Comparison of ENCODE assay signal across 9 mouse cellular contexts in the genomic region with DNA sequence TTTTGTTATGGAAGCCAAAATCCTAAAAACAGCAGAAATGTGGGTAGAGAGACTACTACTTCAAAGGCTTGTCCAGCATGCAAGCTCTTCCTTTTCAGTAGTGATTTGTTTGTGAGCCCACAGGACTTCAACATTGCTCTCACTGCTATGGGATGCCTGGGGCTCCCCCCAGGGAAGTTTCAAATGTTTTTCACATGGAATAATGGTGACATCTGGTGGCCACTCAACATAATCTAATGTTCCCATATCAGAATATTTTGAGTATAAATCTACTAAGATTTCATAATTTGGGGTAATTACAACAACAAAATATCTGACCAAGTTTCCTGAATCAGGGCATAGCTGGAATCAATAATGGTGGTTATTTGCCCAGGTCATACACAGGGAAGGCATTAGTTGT.
DNase-seq lines count a peak whose midpoint lies in the region; ATAC-seq and TF ChIP-seq lines count a peak whose summit lies in the region.
"Had no signal": no experiment of that assay in that cellular context is flagged by ENCODE, and none has a peak within 500 bp of the region (broad histone marks: within the 10 kb centered on the region; RNA-seq: fewer than 3 reads in every experiment).

No protein-coding gene starts in this region.

- H3K27ac ChIP-seq in hindbrain, postnatal 0 days = no peak overlapping the region
- no peak overlapping the region for H3K27ac ChIP-seq in hindbrain, embryonic 10.5 days

- H3K4me3 ChIP-seq in hindbrain, postnatal 0 days (ENCODE audit: low read length) = no peak overlapping the region
- H3K4me3 ChIP-seq in hindbrain, embryonic 10.5 days = no peak overlapping the region
- no peak overlapping the region for H3K4me3 ChIP-seq in lung, adult 2 months (replicated peaks; ENCODE audit: extremely low read depth, low read depth, low read length)

- H3K36me3 ChIP-seq in hindbrain, postnatal 0 days (ENCODE audit: insufficient read depth, low read length) = no peaks in the 10 kb centered on the region
- H3K36me3 ChIP-seq in hindbrain, embryonic 10.5 days = no peaks in the 10 kb centered on the region

- no peak for ATAC-seq in hindbrain, postnatal 0 days

- peak; percentile 56 for TF ChIP-seq CTCF in hindbrain, postnatal 0 days (IDR thresholded peaks at IDR 0.05; ENCODE audit: low read depth)
- no peak for TF ChIP-seq CTCF in lung, adult 2 months (IDR thresholded peaks at IDR 0.05; ENCODE audit: insufficient read depth, low read length)

- H3K9me3 ChIP-seq in hindbrain, postnatal 0 days (ENCODE audit: low read length) = no peaks in the 10 kb centered on the region
- no peaks in the 10 kb centered on the region for H3K9me3 ChIP-seq in hindbrain, embryonic 10.5 days

- DNase-seq in hindbrain, postnatal 0 days (ENCODE audit: low spot score) = peak; percentile 48
- no peak for DNase-seq in hindbrain, embryonic 10.5 days (ENCODE audit: low spot score)
- DNase-seq in lung, postnatal 10 days = peak; percentile 12
- DNase-seq in lung, adult 2 months = no peak
- DNase-seq in brain, adult 2 months (ENCODE audit: low read depth, low spot score) = peak; percentile 22
- peak; percentile 17 for DNase-seq in mesoderm, embryonic 11.5 days (ENCODE audit: low read depth, low spot score)
- DNase-seq in frontal cortex, postnatal 25 days (ENCODE audit: low spot score in 2 of 2) = no peak
- DNase-seq: adrenal gland, adult 2 months; kidney, adult 2 months had no signal

- no peaks in the 10 kb centered on the region for H3K27me3 ChIP-seq in hindbrain, postnatal 0 days (ENCODE audit: insufficient read depth, low read length)
- no peaks in the 10 kb centered on the region for H3K27me3 ChIP-seq in hindbrain, embryonic 10.5 days (ENCODE audit: insufficient read depth, poor library complexity, severe bottlenecking)

- no peak overlapping the region for H3K9ac ChIP-seq in hindbrain, postnatal 0 days (replicated peaks; ENCODE audit: low read length)

- TF ChIP-seq POLR2A in lung, adult 2 months (IDR thresholded peaks at IDR 0.05; ENCODE audit: borderline replicate concordance, extremely low read depth, low read depth, low read length) = no peak

- H3K4me1 ChIP-seq in hindbrain, postnatal 0 days (ENCODE audit: insufficient read depth, low read length) = no peaks in the 10 kb centered on the region
- no peaks in the 10 kb centered on the region for H3K4me1 ChIP-seq in hindbrain, embryonic 10.5 days (replicated peaks)
- H3K4me1 ChIP-seq in lung, adult 2 months (ENCODE audit: control insufficient read depth, insufficient read depth, low read length) = no peaks in the 10 kb centered on the region

- H3K4me2 ChIP-seq in hindbrain, postnatal 0 days (ENCODE audit: low read depth, low read length) = no peak overlapping the region

Comparison
In these comparisons a context has a peak if more than half of its experiments do, and no peak if none do; other contexts are left out.
1. DNase-seq: peak in hindbrain, postnatal 0 days (single experiment), lung, postnatal 10 days (single experiment), brain, adult 2 months (single experiment) and mesoderm, embryonic 11.5 days (single experiment); none in hindbrain, embryonic 10.5 days (single experiment), lung, adult 2 months (single experiment) and frontal cortex, postnatal 25 days (0 of 2).